Mouse (Mus musculus) embryonic facial prominence, embryonic 10.5 days (tissue): Measurements from ENCODE around the gene Ppm1n. TPM values are rescaled to one million over a fixed set of nuclear protein-coding genes. Genes with fewer than 3 reads are reported as not detected.

ENCODE experiments used
- DNase-seq: peaks from one replicate; pipeline ENCODE4 v3.0.0-alpha.2; 2017; ENCODE audit warnings: low spot score
- H3K27ac ChIP-seq: fragments of 300-500 bp; sonication (generic); replicated peaks from 2 replicates; pipeline ENCODE4 v1.5.1; 2016; ENCODE audit warnings: mild to moderate bottlenecking
- H3K27me3 ChIP-seq: fragments of 300-500 bp; sonication (generic); replicated peaks from 2 replicates; pipeline ENCODE4 v1.6.1; 2016; ENCODE audit warnings: low read depth, mild to moderate bottlenecking; ENCODE audit not compliant: poor library complexity, severe bottlenecking
- H3K36me3 ChIP-seq: fragments of 300-500 bp; sonication (generic); replicated peaks from 2 replicates; pipeline ENCODE4 v1.6.1; 2016; ENCODE audit warnings: mild to moderate bottlenecking, moderate library complexity
- H3K4me1 ChIP-seq: fragments of 300-500 bp; sonication (generic); 2 replicates; pipeline ENCODE4 v1.6.1; 2016
- H3K4me3 ChIP-seq: fragments of 300-500 bp; sonication (generic); 2 replicates; pipeline ENCODE4 v1.5.1; 2016; ENCODE audit warnings: mild to moderate bottlenecking, moderate library complexity
- H3K9me3 ChIP-seq: fragments of 300-500 bp; sonication (generic); 2 replicates; pipeline ENCODE4 v1.6.1; 2016; ENCODE audit warnings: mild to moderate bottlenecking
- WGBS: fragments of 180-500 bp; shearing (Covaris S2); methylation state at CpG from one replicate; pipeline ENCODE4 v1.1.7; 2016; 5-methylcytosine and 5-hydroxymethylcytosine counted together
- polyA plus RNA-seq: library from polyadenylated mRNA; unstranded; fragments of >200 nt; fragmentation: Nextera tagmentation; extraction: Ambion mirVana; gene quantifications from 2 replicates; pipeline ENCODE4 v1.2.1, GENCODE M21; 2016

Gene Ppm1n
- polyA plus RNA-seq, 1 experiment from 2014 or later = not detected

- peak overlapping the region; percentile 52 for H3K4me3 ChIP-seq
- 12% methylated on average over 6 of the region's 6 CpGs for WGBS
- peaks cover 61% of the 10 kb centered on the region for H3K4me1 ChIP-seq
Observed at GRCm38 (mm10) chr7:19305413-19305735, 25.5 kb upstream of the Ppm1n start.

GRCm38 (mm10) chr7:19304501-19305412 lies 24.9 kb upstream of the Ppm1n start:
- peak; percentile 35 for DNase-seq
- H3K27ac ChIP-seq = no peak overlapping the region
- H3K4me3 ChIP-seq = peak overlapping the region; percentile 52
- H3K4me1 ChIP-seq = peaks cover 56% of the 10 kb centered on the region
- H3K9me3 ChIP-seq = no peaks in the 10 kb centered on the region
- 3% methylated on average over 47 of the region's 48 CpGs for WGBS
- H3K27me3 ChIP-seq = peaks cover 76% of the 10 kb centered on the region
- H3K36me3 ChIP-seq = no peaks in the 10 kb centered on the region

More at GRCm38 (mm10) chr7:19305413-19305735, 25.5 kb upstream of the Ppm1n start:
- DNase-seq = no peak
- H3K36me3 ChIP-seq = no peaks in the 10 kb centered on the region
- no peaks in the 10 kb centered on the region for H3K9me3 ChIP-seq
- peaks cover 76% of the 10 kb centered on the region for H3K27me3 ChIP-seq
- no peak overlapping the region for H3K27ac ChIP-seq

GRCm38 (mm10) chr7:19303770-19304169 lies 23.9 kb upstream of the Ppm1n start:
- Histone ChIP-seq H3K27ac (no peak overlapping the region), H3K36me3 (no peaks in the 10 kb centered on the region), H3K4me1 (peaks cover 48% of the 10 kb centered on the region), H3K4me3 (peak overlapping the region; percentile 52), H3K27me3 (peaks cover 67% of the 10 kb centered on the region), H3K9me3 (no peaks in the 10 kb centered on the region)
- peak; percentile 90 for DNase-seq
- WGBS = under 1% methylated on average over 16 of the region's 16 CpGs

- Histone ChIP-seq H3K9me3 (no peaks in the 10 kb centered on the region), H3K36me3 (no peaks in the 10 kb centered on the region), H3K27ac (no peak overlapping the region), H3K27me3 (peaks cover 67% of the 10 kb centered on the region), H3K4me3 (no peak overlapping the region), H3K4me1 (peaks cover 41% of the 10 kb centered on the region)
- no peak for DNase-seq
- WGBS = 76% methylated on average over 12 of the region's 12 CpGs
Observed at GRCm38 (mm10) chr7:19303046-19303305, 23.1 kb upstream of the Ppm1n start.

GRCm38 (mm10) chr7:19302264-19303045 lies 22.6 kb upstream of the Ppm1n start:
- Histone ChIP-seq H3K9me3 (no peaks in the 10 kb centered on the region), H3K4me3 (peak overlapping the region; percentile 56; the same call in 1 of the 2 replicates), H3K27me3 (peaks cover 63% of the 10 kb centered on the region), H3K36me3 (no peaks in the 10 kb centered on the region), H3K4me1 (peaks cover 36% of the 10 kb centered on the region), H3K27ac (no peak overlapping the region)
- DNase-seq = no peak
- 51% methylated on average over 13 of the region's 13 CpGs for WGBS

GRCm38 (mm10) chr7:19301461-19302263 lies 21.8 kb upstream of the Ppm1n start:
- 11% methylated on average over 16 of the region's 16 CpGs for WGBS
- Histone ChIP-seq H3K27ac (no peak overlapping the region), H3K9me3 (no peaks in the 10 kb centered on the region), H3K4me3 (peak overlapping the region; percentile 56), H3K27me3 (peaks cover 55% of the 10 kb centered on the region), H3K36me3 (no peaks in the 10 kb centered on the region), H3K4me1 (peaks cover 35% of the 10 kb centered on the region)
- DNase-seq = no peak

- Histone ChIP-seq H3K36me3 (no peaks in the 10 kb centered on the region), H3K4me3 (peak overlapping the region; percentile 56), H3K4me1 (peaks cover 35% of the 10 kb centered on the region), H3K27me3 (peaks cover 46% of the 10 kb centered on the region), H3K9me3 (no peaks in the 10 kb centered on the region), H3K27ac (peak overlapping the region; percentile 48; the same call in 1 of the 2 replicates)
- peak; percentile 78 for DNase-seq
- WGBS = under 1% methylated on average over 29 of the region's 29 CpGs
Observed at GRCm38 (mm10) chr7:19300501-19301421, 20.9 kb upstream of the Ppm1n start.

- Histone ChIP-seq H3K4me1 (peaks cover 28% of the 10 kb centered on the region), H3K9me3 (no peaks in the 10 kb centered on the region), H3K36me3 (no peaks in the 10 kb centered on the region), H3K4me3 (no peak overlapping the region), H3K27ac (no peak overlapping the region), H3K27me3 (peaks cover 30% of the 10 kb centered on the region)
- 22% methylated on average over 3 of the region's 3 CpGs for WGBS
- DNase-seq = peak; percentile 65
Observed at GRCm38 (mm10) chr7:19299194-19299593, 19.3 kb upstream of the Ppm1n start.

GRCm38 (mm10) chr7:19297794-19298193 lies 17.9 kb upstream of the Ppm1n start:
- Histone ChIP-seq H3K9me3 (no peaks in the 10 kb centered on the region), H3K27me3 (peaks cover 16% of the 10 kb centered on the region), H3K4me3 (no peak overlapping the region), H3K4me1 (peaks cover 19% of the 10 kb centered on the region), H3K27ac (no peak overlapping the region), H3K36me3 (no peaks in the 10 kb centered on the region; the same call in 1 of the 2 replicates)
- no peak for DNase-seq
- WGBS = 89% methylated on average over 5 of the region's 5 CpGs

- H3K4me1 ChIP-seq = peaks cover 18% of the 10 kb centered on the region
- no peaks in the 10 kb centered on the region; the same call in 1 of the 2 replicates for H3K36me3 ChIP-seq
- no peak overlapping the region for H3K4me3 ChIP-seq
- peaks cover 8% of the 10 kb centered on the region for H3K27me3 ChIP-seq
- no peak overlapping the region for H3K27ac ChIP-seq
- DNase-seq = no peak
- no peaks in the 10 kb centered on the region for H3K9me3 ChIP-seq
- WGBS = 88% methylated on average over 6 of the region's 6 CpGs
Observed at GRCm38 (mm10) chr7:19297034-19297433, 17.2 kb upstream of the Ppm1n start.

- Histone ChIP-seq H3K4me3 (peak overlapping the region; percentile 55), H3K9me3 (no peaks in the 10 kb centered on the region), H3K27me3 (no peaks in the 10 kb centered on the region), H3K27ac (peak overlapping the region; percentile 76), H3K36me3 (no peaks in the 10 kb centered on the region; the same call in 1 of the 2 replicates), H3K4me1 (peaks cover 23% of the 10 kb centered on the region)
- WGBS = 14% methylated on average over 22 of the region's 22 CpGs
- DNase-seq = peak; percentile 96
Observed at GRCm38 (mm10) chr7:19295503-19296185, 15.8 kb upstream of the Ppm1n start.
